Mouse (Mus musculus): ENCODE results near the gene Usp47. TPM values are rescaled to one million over a fixed set of nuclear protein-coding genes. Genes with fewer than 3 reads are reported as not detected.

The Usp47 gene
- polyA plus RNA-seq, 1 experiment from 2014 or later = 80.9 TPM

- no peak overlapping the region for H3K4me3 ChIP-seq (ENCODE audit: low read length)
These were observed 23.9 kb upstream of the Usp47 start for GRCm38 (mm10) chr7:111999376-111999775.

GRCm38 (mm10) chr7:112000166-112000565, 23.1 kb upstream of the Usp47 start:
- peaks cover 4% of the 10 kb centered on the region; the same call in 1 of the 2 replicates for H3K9me3 ChIP-seq (ENCODE audit: control insufficient read depth, low read length)
- no peak overlapping the region for H3K27ac ChIP-seq (ENCODE audit: low read depth, low read length)
- no peak for ATAC-seq (ENCODE audit: low FRiP score, low TSS enrichment)
- H3K4me2 ChIP-seq (replicated peaks; ENCODE audit: low read depth, low read length) = no peak overlapping the region
- H3K9ac ChIP-seq (ENCODE audit: low read depth, low read length) = no peak overlapping the region
- H3K36me3 ChIP-seq (ENCODE audit: control insufficient read depth, insufficient read depth, low read length) = no peaks in the 10 kb centered on the region
- no peak overlapping the region for H3K4me3 ChIP-seq (ENCODE audit: low read length)
- 80% methylated on average over 1 of the region's 1 CpGs for WGBS
- no peaks in the 10 kb centered on the region for H3K4me1 ChIP-seq (ENCODE audit: control insufficient read depth, insufficient read depth, low read length)
- no peaks in the 10 kb centered on the region for H3K27me3 ChIP-seq (ENCODE audit: control insufficient read depth, insufficient read depth, low read length)

More at GRCm38 (mm10) chr7:111999376-111999775, 23.9 kb upstream of the Usp47 start:
- Histone ChIP-seq H3K4me2 (replicated peaks; ENCODE audit: low read depth, low read length) (no peak overlapping the region), H3K9ac (ENCODE audit: low read depth, low read length) (no peak overlapping the region), H3K36me3 (ENCODE audit: control insufficient read depth, insufficient read depth, low read length) (no peaks in the 10 kb centered on the region), H3K27ac (ENCODE audit: low read depth, low read length) (no peak overlapping the region), H3K9me3 (ENCODE audit: control insufficient read depth, low read length) (peaks cover 4% of the 10 kb centered on the region; the same call in 1 of the 2 replicates), H3K4me1 (ENCODE audit: control insufficient read depth, insufficient read depth, low read length) (no peaks in the 10 kb centered on the region), H3K27me3 (ENCODE audit: control insufficient read depth, insufficient read depth, low read length) (no peaks in the 10 kb centered on the region)
- no peak for ATAC-seq (ENCODE audit: low FRiP score, low TSS enrichment)

GRCm38 (mm10) chr7:112010511-112010910, 12.8 kb upstream of the Usp47 start:
- H3K4me1 ChIP-seq (ENCODE audit: control insufficient read depth, insufficient read depth, low read length) = no peaks in the 10 kb centered on the region
- no peak for ATAC-seq (ENCODE audit: low FRiP score, low TSS enrichment)
- no peak overlapping the region for H3K9ac ChIP-seq (ENCODE audit: low read depth, low read length)
- H3K36me3 ChIP-seq (ENCODE audit: control insufficient read depth, insufficient read depth, low read length) = no peaks in the 10 kb centered on the region
- H3K9me3 ChIP-seq (ENCODE audit: control insufficient read depth, low read length) = no peaks in the 10 kb centered on the region
- H3K27me3 ChIP-seq (ENCODE audit: control insufficient read depth, insufficient read depth, low read length) = no peaks in the 10 kb centered on the region
- WGBS = 76% methylated on average over 2 of the region's 2 CpGs
- no peak overlapping the region for H3K4me3 ChIP-seq (ENCODE audit: low read length)
- no peak overlapping the region for H3K27ac ChIP-seq (ENCODE audit: low read depth, low read length)
- H3K4me2 ChIP-seq (replicated peaks; ENCODE audit: low read depth, low read length) = no peak overlapping the region

DNA sequence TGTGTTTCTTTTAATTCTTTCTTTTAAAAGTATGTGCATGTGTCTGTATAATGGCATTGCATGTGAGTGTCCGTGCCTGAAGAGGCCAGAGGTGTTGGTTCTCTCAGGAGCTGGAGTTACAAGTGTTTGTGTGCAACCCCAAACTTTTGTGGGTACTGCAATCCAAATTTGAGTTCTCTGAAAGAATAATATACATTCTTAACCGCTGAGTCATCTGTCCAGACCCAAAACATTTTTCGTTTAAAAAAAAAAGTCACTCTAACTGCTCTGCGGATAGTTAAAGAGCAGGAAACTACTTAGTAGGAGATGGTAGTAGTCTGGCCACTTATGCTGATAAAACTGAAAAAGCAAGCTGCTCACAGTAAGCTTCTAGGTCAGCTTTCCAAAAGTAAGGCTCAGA, 12.3 kb upstream of the Usp47 start:
- Histone ChIP-seq H3K4me1 (ENCODE audit: control insufficient read depth, insufficient read depth, low read length) (no peaks in the 10 kb centered on the region), H3K4me2 (replicated peaks; ENCODE audit: low read depth, low read length) (no peak overlapping the region), H3K4me3 (ENCODE audit: low read length) (no peak overlapping the region), H3K27me3 (ENCODE audit: control insufficient read depth, insufficient read depth, low read length) (no peaks in the 10 kb centered on the region), H3K27ac (ENCODE audit: low read depth, low read length) (no peak overlapping the region), H3K9ac (ENCODE audit: low read depth, low read length) (no peak overlapping the region), H3K9me3 (ENCODE audit: control insufficient read depth, low read length) (no peaks in the 10 kb centered on the region), H3K36me3 (ENCODE audit: control insufficient read depth, insufficient read depth, low read length) (no peaks in the 10 kb centered on the region)
- WGBS = 79% methylated on average over 4 of the region's 4 CpGs
- no peak for ATAC-seq (ENCODE audit: low FRiP score, low TSS enrichment)

DNA sequence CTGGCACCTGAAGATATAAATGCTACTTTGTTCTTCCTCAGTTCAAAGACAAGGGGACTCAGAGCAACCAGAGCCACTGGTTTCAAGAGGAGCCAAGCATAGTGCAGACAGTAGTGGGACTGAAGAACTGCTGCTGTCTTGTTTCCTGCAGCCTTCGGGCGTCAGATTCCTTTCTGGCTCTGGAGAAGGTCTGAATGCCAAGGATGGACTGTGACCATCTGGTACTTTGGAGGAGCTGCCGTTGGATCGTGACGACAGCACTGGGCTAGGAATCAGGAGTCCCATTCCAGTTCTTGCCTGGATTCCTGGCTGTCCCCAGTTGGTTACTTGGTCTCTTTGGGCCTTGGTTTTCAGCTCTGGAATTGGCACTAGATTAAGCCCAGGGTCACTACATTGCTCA, 11.2 kb upstream of the Usp47 start:
- Histone ChIP-seq H3K27me3 (ENCODE audit: control insufficient read depth, insufficient read depth, low read length) (no peaks in the 10 kb centered on the region), H3K27ac (ENCODE audit: low read depth, low read length) (no peak overlapping the region), H3K4me3 (ENCODE audit: low read length) (no peak overlapping the region), H3K9me3 (ENCODE audit: control insufficient read depth, low read length) (no peaks in the 10 kb centered on the region), H3K36me3 (ENCODE audit: control insufficient read depth, insufficient read depth, low read length) (no peaks in the 10 kb centered on the region), H3K9ac (ENCODE audit: low read depth, low read length) (no peak overlapping the region), H3K4me1 (ENCODE audit: control insufficient read depth, insufficient read depth, low read length) (no peaks in the 10 kb centered on the region), H3K4me2 (replicated peaks; ENCODE audit: low read depth, low read length) (no peak overlapping the region)
- ATAC-seq (ENCODE audit: low FRiP score, low TSS enrichment) = no peak
- WGBS = 38% methylated on average over 5 of the region's 5 CpGs

GRCm38 (mm10) chr7:112012621-112013177, 10.6 kb upstream of the Usp47 start:
- H3K4me3 ChIP-seq (ENCODE audit: low read length) = no peak overlapping the region
- no peaks in the 10 kb centered on the region for H3K9me3 ChIP-seq (ENCODE audit: control insufficient read depth, low read length)
- H3K27me3 ChIP-seq (ENCODE audit: control insufficient read depth, insufficient read depth, low read length) = no peaks in the 10 kb centered on the region
- no peaks in the 10 kb centered on the region for H3K4me1 ChIP-seq (ENCODE audit: control insufficient read depth, insufficient read depth, low read length)
- no peak for ATAC-seq (ENCODE audit: low FRiP score, low TSS enrichment)
- no peak overlapping the region for H3K9ac ChIP-seq (ENCODE audit: low read depth, low read length)
- 86% methylated on average over 6 of the region's 6 CpGs for WGBS
- no peak overlapping the region for H3K27ac ChIP-seq (ENCODE audit: low read depth, low read length)
- H3K36me3 ChIP-seq (ENCODE audit: control insufficient read depth, insufficient read depth, low read length) = no peaks in the 10 kb centered on the region
- H3K4me2 ChIP-seq (replicated peaks; ENCODE audit: low read depth, low read length) = no peak overlapping the region

DNA sequence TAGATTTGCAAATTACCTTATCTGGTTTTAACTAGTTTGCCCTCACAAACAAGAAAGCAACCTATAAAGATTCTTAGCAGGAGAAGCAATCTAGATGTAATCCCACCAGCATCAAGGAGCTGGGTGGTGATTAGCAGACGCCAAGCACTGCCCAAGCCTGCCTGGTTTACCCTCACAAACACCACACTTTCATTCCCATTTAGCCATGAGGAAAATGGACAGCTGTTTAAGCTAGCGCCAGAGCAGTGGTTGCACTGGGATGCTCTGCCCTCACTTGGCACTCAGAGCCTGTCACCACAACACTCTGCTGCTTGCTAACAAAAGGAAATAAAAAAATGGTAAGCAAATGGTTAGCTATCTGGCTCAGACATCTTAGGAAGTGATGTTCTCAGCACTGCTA, 9.2 kb upstream of the Usp47 start:
- H3K27ac ChIP-seq (ENCODE audit: low read depth, low read length) = no peak overlapping the region
- H3K4me2 ChIP-seq (replicated peaks; ENCODE audit: low read depth, low read length) = no peak overlapping the region
- no peaks in the 10 kb centered on the region for H3K9me3 ChIP-seq (ENCODE audit: control insufficient read depth, low read length)
- ATAC-seq (ENCODE audit: low FRiP score, low TSS enrichment) = no peak
- H3K4me3 ChIP-seq (ENCODE audit: low read length) = no peak overlapping the region
- no peaks in the 10 kb centered on the region for H3K4me1 ChIP-seq (ENCODE audit: control insufficient read depth, insufficient read depth, low read length)
- WGBS = 45% methylated on average over 2 of the region's 2 CpGs
- H3K36me3 ChIP-seq (ENCODE audit: control insufficient read depth, insufficient read depth, low read length) = no peaks in the 10 kb centered on the region
- no peaks in the 10 kb centered on the region for H3K27me3 ChIP-seq (ENCODE audit: control insufficient read depth, insufficient read depth, low read length)
- H3K9ac ChIP-seq (ENCODE audit: low read depth, low read length) = no peak overlapping the region

DNA sequence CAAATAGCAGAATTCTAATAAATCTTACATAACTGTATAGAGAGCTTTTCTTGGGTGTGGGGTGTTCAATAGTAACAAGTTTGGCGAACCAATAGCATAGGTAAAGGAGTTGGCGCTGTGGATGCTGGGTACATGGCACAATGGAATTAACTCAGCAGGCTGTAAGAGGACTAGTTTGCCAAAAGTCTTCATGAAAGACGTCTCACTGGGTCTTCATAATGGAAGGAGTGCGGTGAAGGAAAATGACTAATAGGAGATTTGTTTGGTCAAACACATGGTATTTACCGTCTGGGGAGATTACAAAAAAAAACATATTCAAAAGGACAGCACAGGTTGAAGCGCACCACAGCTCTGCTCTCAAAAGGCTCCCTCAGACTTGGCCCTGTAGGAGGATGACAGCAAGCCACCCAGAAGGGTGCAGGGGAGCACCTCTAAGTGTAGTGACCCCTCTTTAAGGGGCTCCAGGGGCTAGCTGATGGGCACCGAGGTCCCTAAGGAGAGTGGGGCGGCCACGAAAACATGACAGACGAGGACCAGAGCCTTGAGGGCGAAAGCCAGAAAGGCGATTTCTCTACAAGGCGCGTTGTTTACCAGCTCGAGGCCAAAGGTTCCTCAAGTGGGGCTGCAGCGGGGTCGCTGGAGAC, 676 bp upstream of the Usp47 start:
- Histone ChIP-seq H3K4me1 (ENCODE audit: control insufficient read depth, insufficient read depth, low read length) (peaks cover 28% of the 10 kb centered on the region), H3K4me3 (ENCODE audit: low read length) (peak overlapping the region; percentile 93), H3K27ac (ENCODE audit: low read depth, low read length) (peak overlapping the region; percentile 96), H3K27me3 (ENCODE audit: control insufficient read depth, insufficient read depth, low read length) (no peaks in the 10 kb centered on the region), H3K9me3 (ENCODE audit: control insufficient read depth, low read length) (no peaks in the 10 kb centered on the region), H3K4me2 (replicated peaks; ENCODE audit: low read depth, low read length) (peak overlapping the region; percentile 91), H3K9ac (ENCODE audit: low read depth, low read length) (peak overlapping the region; percentile 98), H3K36me3 (ENCODE audit: control insufficient read depth, insufficient read depth, low read length) (no peaks in the 10 kb centered on the region)
- ATAC-seq (ENCODE audit: low FRiP score, low TSS enrichment) = peak; percentile 56
- 20% methylated on average over 17 of the region's 17 CpGs for WGBS

GRCm38 (mm10) chr7:112023601-112024445, 519 bp downstream of the Usp47 start:
- peak overlapping the region; percentile 91 for H3K4me2 ChIP-seq (replicated peaks; ENCODE audit: low read depth, low read length)
- no peaks in the 10 kb centered on the region for H3K9me3 ChIP-seq (ENCODE audit: control insufficient read depth, low read length)
- peak overlapping the region; percentile 93 for H3K4me3 ChIP-seq (ENCODE audit: low read length)
- peak overlapping the region; percentile 98 for H3K9ac ChIP-seq (ENCODE audit: low read depth, low read length)
- WGBS = under 1% methylated on average over 55 of the region's 58 CpGs
- peak overlapping the region; percentile 96 for H3K27ac ChIP-seq (ENCODE audit: low read depth, low read length)
- peaks cover 31% of the 10 kb centered on the region for H3K4me1 ChIP-seq (ENCODE audit: control insufficient read depth, insufficient read depth, low read length)
- H3K36me3 ChIP-seq (ENCODE audit: control insufficient read depth, insufficient read depth, low read length) = no peaks in the 10 kb centered on the region
- peak; percentile 86 for ATAC-seq (ENCODE audit: low FRiP score, low TSS enrichment)
- H3K27me3 ChIP-seq (ENCODE audit: control insufficient read depth, insufficient read depth, low read length) = no peaks in the 10 kb centered on the region

Measured in kidney, embryonic 14.5 days (tissue).